Mouse (Mus musculus): ENCODE results near the gene Efna5.

DNA sequence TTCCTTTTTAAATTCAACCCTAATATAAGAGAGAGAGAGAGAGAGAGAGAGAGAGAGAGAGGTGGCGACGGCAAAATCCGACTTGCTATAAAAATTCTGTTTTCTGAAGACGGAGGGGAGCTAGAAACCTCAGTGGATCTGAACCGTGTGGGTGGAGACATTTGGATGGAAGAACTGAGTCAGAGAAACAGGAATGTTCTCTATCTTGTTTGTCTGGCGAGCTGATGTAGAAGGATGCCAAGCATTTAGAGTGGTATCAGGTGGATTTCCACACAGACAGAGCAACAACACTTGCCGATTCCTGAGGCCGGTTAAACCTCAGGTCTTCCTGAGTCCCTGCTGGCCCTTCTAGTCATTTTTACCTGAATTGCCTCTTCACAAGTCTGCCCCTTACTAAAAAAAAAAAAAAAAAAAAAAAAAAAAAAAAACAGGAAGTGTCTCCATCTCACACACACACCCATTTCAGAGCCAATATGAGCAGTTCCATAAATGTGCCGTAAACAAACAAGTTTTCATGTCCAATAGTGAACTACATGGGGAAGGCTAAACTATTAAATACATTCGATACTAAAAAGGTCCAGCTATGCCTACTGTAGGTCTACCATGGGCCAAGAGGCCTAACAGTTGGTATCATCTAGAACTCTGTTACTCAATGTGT is 231.7 kb downstream of the Efna5 start:
- no peak for TF ChIP-seq POLR2A (IDR thresholded peaks at IDR 0.05; ENCODE audit: borderline replicate concordance, insufficient read depth, low read length)
- TF ChIP-seq CTCF (IDR thresholded peaks at IDR 0.05; ENCODE audit: borderline replicate concordance, insufficient read depth, low read depth, low read length): no peak

Data from cerebellum, adult 2 months (tissue).